Mouse (Mus musculus) limb, embryonic 11.5 days (tissue): Measurements from ENCODE around the gene Fermt3. TPM values are rescaled to one million over a fixed set of nuclear protein-coding genes. Genes with fewer than 3 reads are reported as not detected.
"Not testable (repeated sequence)": the region's sequence is repeated elsewhere in the genome, so short reads cannot be mapped to it uniquely, and the experiment has no call there.

Source experiments
- ATAC-seq: fragments of 200-750 bp; cut with Nextera tagmentation; 2 replicates; pipeline ENCODE4 v1.8.0; 2017; ENCODE audit warnings: low read depth; ENCODE audit not compliant: insufficient number of reproducible peaks, low FRiP score, low TSS enrichment
- DNase-seq: peaks from one replicate; pipeline ENCODE4 v3.0.0-alpha.2; 2015; ENCODE audit warnings: low spot score
- H3K27ac ChIP-seq: fragments of 300-500 bp; sonication (generic); replicated peaks from 2 replicates; pipeline ENCODE4 v1.5.1; 2014; ENCODE audit warnings: low read depth, mild to moderate bottlenecking, low read length
- H3K27me3 ChIP-seq: fragments of 300-500 bp; sonication (generic); 2 replicates; pipeline ENCODE4 v1.6.1; 2014; ENCODE audit warnings: mild to moderate bottlenecking, low read length, mixed read lengths; ENCODE audit not compliant: control insufficient read depth, insufficient read depth
- H3K36me3 ChIP-seq: fragments of 300-500 bp; sonication (generic); 2 replicates; pipeline ENCODE4 v1.6.1; 2014; ENCODE audit warnings: mild to moderate bottlenecking, low read length, moderate library complexity, mixed read lengths; ENCODE audit not compliant: control insufficient read depth, insufficient read depth
- H3K4me1 ChIP-seq: fragments of 300-500 bp; sonication (generic); 2 replicates; pipeline ENCODE4 v1.6.1; 2014; ENCODE audit warnings: low read length, mixed read lengths; ENCODE audit not compliant: control insufficient read depth, insufficient read depth
- H3K4me2 ChIP-seq: fragments of 300-500 bp; sonication (generic); 2 replicates; pipeline ENCODE4 v1.6.1; 2014; ENCODE audit warnings: low read depth, mild to moderate bottlenecking, moderate library complexity; ENCODE audit not compliant: severe bottlenecking
- H3K4me3 ChIP-seq: fragments of 300-500 bp; sonication (generic); 2 replicates; pipeline ENCODE4 v1.5.1; 2014; ENCODE audit warnings: low read depth, low read length
- H3K9ac ChIP-seq: fragments of 300-500 bp; sonication (generic); 2 replicates; pipeline ENCODE4 v1.6.1; 2014; ENCODE audit warnings: mild to moderate bottlenecking, low read length
- H3K9me3 ChIP-seq: fragments of 300-500 bp; sonication (generic); 2 replicates; pipeline ENCODE4 v1.6.1; 2016; ENCODE audit warnings: low read length; ENCODE audit not compliant: control insufficient read depth
- WGBS: fragments of 180-500 bp; shearing (Covaris S2); extraction: QIAGEN DNeasy Blood & Tissue Kit; methylation state at CpG from one replicate; pipeline ENCODE4 v1.1.7; 2014; 5-methylcytosine and 5-hydroxymethylcytosine counted together
- polyA plus RNA-seq: library from polyadenylated mRNA; unstranded; fragments of >200 nt; fragmentation: Nextera tagmentation; extraction: Ambion mirVana; gene quantifications from 2 replicates; pipeline ENCODE4 v1.2.1, GENCODE M21; 2014

The Fermt3 gene
- polyA plus RNA-seq, 1 experiment from 2014 or later, result 7.1 TPM

DNA sequence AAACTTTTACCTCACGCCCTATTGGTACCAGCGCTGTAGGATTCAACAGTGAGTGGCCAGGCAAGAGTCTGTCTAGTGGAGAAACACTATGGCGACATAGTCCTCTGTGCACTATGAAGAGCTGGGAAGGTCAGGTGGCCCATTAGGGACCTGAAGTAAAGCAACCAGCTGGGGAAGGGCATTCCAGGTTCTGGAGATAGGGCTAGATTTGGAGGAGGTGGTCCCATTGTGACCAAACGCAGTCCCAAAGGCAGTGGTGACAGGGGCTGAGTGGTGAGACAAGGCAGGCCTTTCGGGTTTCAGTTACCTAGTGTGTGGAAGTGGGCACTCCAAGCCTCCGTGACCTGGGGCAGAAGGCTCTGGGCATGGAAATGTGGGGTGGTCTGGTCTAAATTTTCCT is 39.3 kb upstream of the Fermt3 start:
- peaks cover 4% of the 10 kb centered on the region; the same call in 1 of the 2 replicates for H3K27me3 ChIP-seq
- no peak overlapping the region for H3K27ac ChIP-seq
- ATAC-seq (no peak), DNase-seq (no peak)
- WGBS, result 58% methylated on average over 6 of the region's 6 CpGs
- H3K36me3 ChIP-seq, result no peaks in the 10 kb centered on the region
- peaks cover 16% of the 10 kb centered on the region; the same call in 1 of the 2 replicates for H3K4me1 ChIP-seq
- no peak overlapping the region for H3K9ac ChIP-seq
- H3K4me2 ChIP-seq, result peak overlapping the region; percentile 100; the same call in 1 of the 2 replicates
- H3K9me3 ChIP-seq, result no peaks in the 10 kb centered on the region
- peak overlapping the region; percentile 68; the same call in 1 of the 2 replicates for H3K4me3 ChIP-seq

DNA sequence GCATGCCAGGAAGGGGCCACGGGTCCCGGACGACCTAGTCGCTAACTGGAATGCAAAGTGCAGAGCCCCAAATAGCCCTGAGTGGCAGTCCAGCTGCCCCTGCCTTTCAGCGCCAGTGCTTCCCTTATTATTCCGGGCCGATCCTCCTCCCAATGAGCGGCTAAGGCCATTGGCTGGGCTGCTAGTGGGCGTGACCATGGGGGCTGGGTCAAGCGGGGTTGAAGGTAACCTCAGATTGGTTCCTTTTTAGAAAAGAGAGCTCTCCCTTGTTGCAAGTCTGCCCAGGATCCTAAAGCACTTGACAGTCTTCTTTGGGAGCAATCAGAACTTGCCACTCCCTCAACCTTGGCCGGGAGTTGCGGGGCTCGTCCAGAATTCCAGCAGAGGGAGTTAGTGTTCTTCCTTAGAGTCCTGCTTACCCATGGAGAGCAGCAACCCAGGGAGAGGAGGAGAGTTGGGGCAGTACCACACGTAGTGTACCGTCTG is 38.5 kb upstream of the Fermt3 start:
- Histone ChIP-seq H3K4me3 (peak overlapping the region; percentile 68), H3K9me3 (no peaks in the 10 kb centered on the region), H3K4me2 (peak overlapping the region; percentile 100), H3K36me3 (no peaks in the 10 kb centered on the region), H3K9ac (peak overlapping the region; percentile 22; the same call in 1 of the 2 replicates), H3K4me1 (peaks cover 16% of the 10 kb centered on the region; the same call in 1 of the 2 replicates), H3K27ac (0 out of 2 replicates have a peak overlapping the region, but pooled peaks have one; percentile 4), H3K27me3 (peaks cover 4% of the 10 kb centered on the region; the same call in 1 of the 2 replicates)
- peak; percentile 62; the same call in 1 of the 2 replicates for ATAC-seq
- DNase-seq, result peak; percentile 86
- under 1% methylated on average over 15 of the region's 15 CpGs for WGBS

DNA sequence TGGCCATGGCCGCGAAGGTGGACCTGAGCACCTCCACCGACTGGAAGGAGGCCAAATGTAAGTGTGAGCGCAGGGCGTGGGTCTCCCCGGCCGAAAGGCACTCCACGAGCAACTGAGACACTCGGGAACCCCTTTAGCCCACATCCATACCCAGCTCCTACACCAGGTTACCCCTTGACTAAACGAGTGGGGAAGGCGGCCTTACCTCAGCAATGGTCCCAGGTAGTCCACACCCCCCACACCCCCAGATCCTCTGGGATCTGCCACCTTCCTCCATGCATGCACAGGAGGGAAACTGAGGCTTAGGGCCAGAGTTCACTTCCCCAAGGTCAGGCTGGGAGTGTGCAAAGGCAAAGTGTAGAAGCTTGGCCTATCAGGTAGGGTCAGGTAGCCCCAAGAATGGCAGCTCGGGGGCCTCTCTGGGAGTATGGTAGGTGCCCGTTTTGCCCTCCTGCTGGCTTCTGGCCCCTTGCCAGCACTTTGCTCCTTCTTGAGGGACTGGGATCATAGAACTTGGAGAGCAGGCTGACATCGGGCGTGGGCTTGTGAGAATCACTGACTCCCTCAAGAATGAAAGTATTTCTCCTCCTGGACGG is 38.0 kb upstream of the Fermt3 start:
- Histone ChIP-seq H3K9me3 (no peaks in the 10 kb centered on the region), H3K4me1 (peaks cover 16% of the 10 kb centered on the region; the same call in 1 of the 2 replicates), H3K9ac (no peak overlapping the region; the same call in 1 of the 2 replicates), H3K4me2 (peak overlapping the region; percentile 100), H3K27ac (0 out of 2 replicates have a peak overlapping the region, but pooled peaks have one; percentile 4), H3K27me3 (peaks cover 4% of the 10 kb centered on the region; the same call in 1 of the 2 replicates), H3K36me3 (no peaks in the 10 kb centered on the region), H3K4me3 (peak overlapping the region; percentile 68)
- DNase-seq (peak; percentile 34), ATAC-seq (peak; percentile 19; the same call in 1 of the 2 replicates)
- 3% methylated on average over 16 of the region's 16 CpGs for WGBS

DNA sequence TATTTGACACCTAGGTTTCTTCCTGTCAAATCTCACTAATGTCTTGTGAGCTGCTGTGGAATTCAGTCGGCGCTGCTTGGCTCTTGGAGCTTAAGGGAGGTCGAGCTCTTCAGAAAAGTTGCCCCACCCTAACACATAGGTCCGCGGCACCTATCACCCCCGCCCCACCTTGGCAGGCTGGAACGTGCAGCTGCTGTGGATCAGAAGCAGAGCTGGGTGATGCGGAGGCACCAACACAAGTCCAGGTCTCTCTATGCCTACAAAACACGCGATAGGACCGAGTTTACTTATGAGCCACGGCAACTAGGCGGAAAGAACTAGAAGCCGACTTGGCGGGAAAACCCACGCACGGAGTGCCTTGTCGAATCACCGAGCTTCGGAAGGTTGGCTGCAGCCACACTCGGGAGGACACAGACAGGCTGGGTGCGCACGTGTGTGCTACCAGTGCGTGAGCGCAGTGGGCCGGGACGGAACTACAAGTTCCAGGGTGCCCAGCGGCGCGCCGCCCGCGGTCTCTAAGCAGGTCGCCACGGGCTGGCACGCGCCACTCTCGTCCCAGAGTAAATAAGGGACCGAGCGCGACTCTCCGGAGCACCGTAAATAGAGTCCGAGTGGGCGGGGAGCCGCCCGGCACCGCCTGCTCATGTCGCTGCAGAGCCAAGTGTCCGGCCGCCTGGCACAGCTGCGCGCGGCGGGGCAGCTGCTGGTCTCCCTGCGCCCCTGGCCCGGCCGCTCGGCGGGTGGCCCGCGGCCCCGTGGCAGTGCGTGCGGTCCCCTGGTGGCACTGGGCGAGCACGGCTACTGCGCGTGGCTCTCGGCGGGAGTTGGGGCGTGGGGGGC is 37.2 kb upstream of the Fermt3 start, which contains the start of gene Macrod1:
Macrod1 (plus strand) TSS at position 563 of the 840 bp plus-strand sequence.
- peaks cover 16% of the 10 kb centered on the region; the same call in 1 of the 2 replicates for H3K4me1 ChIP-seq
- H3K27ac ChIP-seq, result 0 out of 2 replicates have a peak within 1 kb of the TSS, but pooled peaks have one; percentile 4
- no peaks in the 10 kb centered on the region for H3K36me3 ChIP-seq
- H3K9ac ChIP-seq, result peak within 1 kb of the TSS; percentile 50
- H3K27me3 ChIP-seq, result peaks cover 4% of the 10 kb centered on the region; the same call in 1 of the 2 replicates
- peak within 1 kb of the TSS; percentile 68 for H3K4me3 ChIP-seq
- WGBS, result 1% methylated on average over 67 of the region's 72 CpGs
- ATAC-seq (peak; percentile 73), DNase-seq (peak; percentile 79)
- peak within 1 kb of the TSS; percentile 100 for H3K4me2 ChIP-seq
- no peaks in the 10 kb centered on the region for H3K9me3 ChIP-seq

DNA sequence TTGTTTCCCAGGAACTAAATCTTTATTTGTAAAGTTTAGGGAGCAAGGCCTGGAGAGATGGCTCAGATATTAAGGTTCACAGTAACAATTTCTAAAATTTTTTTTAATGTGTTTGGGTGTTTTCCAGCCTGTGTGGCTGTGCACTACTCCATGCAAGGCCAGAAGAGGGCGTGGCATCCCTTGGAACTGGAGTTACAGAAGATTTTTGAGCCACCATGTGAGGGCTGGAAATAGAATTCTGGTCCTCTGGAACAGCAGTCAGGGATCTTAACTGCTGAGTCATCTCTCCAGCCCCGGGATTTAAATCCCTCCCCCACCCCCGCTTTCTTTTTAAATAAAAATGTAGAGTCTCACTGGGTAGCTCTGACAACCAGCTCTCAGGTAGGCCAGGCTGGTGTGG is 35.9 kb upstream of the Fermt3 start:
- no peaks in the 10 kb centered on the region for H3K9me3 ChIP-seq
- H3K4me2 ChIP-seq, result no peak overlapping the region
- WGBS, result 57% methylated on average over 3 of the region's 3 CpGs
- peaks cover 4% of the 10 kb centered on the region; the same call in 1 of the 2 replicates for H3K27me3 ChIP-seq
- no peaks in the 10 kb centered on the region for H3K36me3 ChIP-seq
- ATAC-seq (no peak), DNase-seq (no peak)
- H3K4me1 ChIP-seq, result peaks cover 16% of the 10 kb centered on the region; the same call in 1 of the 2 replicates
- H3K4me3 ChIP-seq, result no peak overlapping the region
- H3K9ac ChIP-seq, result no peak overlapping the region
- H3K27ac ChIP-seq, result no peak overlapping the region

DNA sequence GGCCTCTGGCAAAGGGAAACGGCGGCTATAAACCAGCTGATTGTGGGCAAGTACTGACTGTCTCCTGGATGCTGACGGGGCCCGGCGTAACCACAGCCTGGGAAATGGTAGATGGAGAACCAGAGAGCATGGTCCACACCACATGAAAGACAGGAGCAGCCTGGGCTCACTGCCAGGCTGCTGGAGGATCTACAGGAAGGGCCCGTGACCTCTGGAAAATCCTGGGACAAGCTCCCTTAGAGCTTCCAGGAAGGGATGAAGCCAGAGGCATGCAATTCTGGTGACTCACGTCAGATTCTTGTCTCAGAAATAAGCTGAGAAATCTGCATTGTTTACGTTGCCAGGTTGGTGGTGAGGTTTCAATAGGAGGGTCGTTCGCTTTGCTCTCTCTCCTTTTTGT is 35.5 kb upstream of the Fermt3 start:
- Histone ChIP-seq H3K4me3 (no peak overlapping the region), H3K4me2 (no peak overlapping the region), H3K4me1 (peaks cover 16% of the 10 kb centered on the region; the same call in 1 of the 2 replicates), H3K36me3 (no peaks in the 10 kb centered on the region), H3K27me3 (peaks cover 4% of the 10 kb centered on the region; the same call in 1 of the 2 replicates), H3K9me3 (no peaks in the 10 kb centered on the region), H3K27ac (no peak overlapping the region), H3K9ac (no peak overlapping the region)
- no peak for ATAC-seq
- no peak for DNase-seq
- 61% methylated on average over 10 of the region's 10 CpGs for WGBS

DNA sequence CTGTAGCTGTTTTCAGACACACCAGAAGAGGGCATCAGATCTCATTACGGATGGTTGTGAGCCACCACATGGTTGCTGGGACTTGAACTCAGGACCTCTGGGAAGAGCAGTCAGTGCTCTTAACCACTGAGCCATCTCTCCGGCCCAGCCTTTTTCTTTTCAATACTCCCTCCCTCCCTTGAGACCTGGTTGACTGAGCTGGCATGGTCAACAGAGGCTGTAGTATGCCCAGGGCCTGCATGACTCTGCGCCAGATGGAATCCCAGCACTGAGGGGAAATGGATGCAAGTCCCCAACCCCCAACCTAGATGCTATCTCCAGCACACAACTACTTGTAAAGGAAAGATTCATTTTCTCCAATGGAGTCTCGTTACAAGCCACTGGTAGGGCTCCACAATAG is 34.1 kb upstream of the Fermt3 start:
- not testable (repeated sequence) for H3K36me3 ChIP-seq, H3K4me2 ChIP-seq, H3K27me3 ChIP-seq, ATAC-seq, H3K9me3 ChIP-seq, DNase-seq, H3K27ac ChIP-seq, H3K9ac ChIP-seq, H3K4me3 ChIP-seq
- H3K4me1 ChIP-seq, result peaks cover 16% of the 10 kb centered on the region; the same call in 1 of the 2 replicates
- WGBS, result 88% methylated on average over 4 of the region's 4 CpGs

DNA sequence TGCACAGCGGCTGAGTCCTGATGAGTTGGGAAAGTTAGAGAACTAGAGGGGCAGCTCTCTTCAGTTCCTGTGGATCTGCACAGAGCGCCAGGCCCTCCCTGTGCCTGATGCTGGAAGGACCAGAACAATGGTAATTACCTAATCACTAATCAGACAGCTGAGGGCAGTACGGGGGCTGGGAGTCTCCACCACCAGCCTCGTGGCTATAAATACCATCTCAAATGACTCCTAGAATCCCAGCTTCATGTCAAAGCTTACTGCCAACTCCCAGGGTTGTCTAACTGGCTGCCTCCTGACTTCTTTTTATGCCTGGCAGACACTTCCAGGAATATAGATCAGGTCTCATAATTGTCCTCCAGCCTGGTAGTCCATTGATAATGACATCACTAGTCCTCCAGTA is 25.4 kb upstream of the Fermt3 start:
- Histone ChIP-seq H3K4me2 (no peak overlapping the region), H3K4me1 (0 out of 2 replicates have a peak, but pooled peaks cover 2% of the 10 kb centered on the region), H3K9ac (no peak overlapping the region), H3K27ac (no peak overlapping the region), H3K36me3 (no peaks in the 10 kb centered on the region), H3K4me3 (no peak overlapping the region), H3K9me3 (no peaks in the 10 kb centered on the region), H3K27me3 (no peaks in the 10 kb centered on the region)
- 46% methylated on average over 4 of the region's 4 CpGs for WGBS
- no peak for DNase-seq
- no peak for ATAC-seq
